Mouse (Mus musculus): ENCODE measurements at regions not wholly inside any gene's neighbourhood (a gene's known extent, or its start where the extent isn't known, plus 50 kb on each side); places are given as distances from the start of the nearest gene placed in this dataset.

DNA sequence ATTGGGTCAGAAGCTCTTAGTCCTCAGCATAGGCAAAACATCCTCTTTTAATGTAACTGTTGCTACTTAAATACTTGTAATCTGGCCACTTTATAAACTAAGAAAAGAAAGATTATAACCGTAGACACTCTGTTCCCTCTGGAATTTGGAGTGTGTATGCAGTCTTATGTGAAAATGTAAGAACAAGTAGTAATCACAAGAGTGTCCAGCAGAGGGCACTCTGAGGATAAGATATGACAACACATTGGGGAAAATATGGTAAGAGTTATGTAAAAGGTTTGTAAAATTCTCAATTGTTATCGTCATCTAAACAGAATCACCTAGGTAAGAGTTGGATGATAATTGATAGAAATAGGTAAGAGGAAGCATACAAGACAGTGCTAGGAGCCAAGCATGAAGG lies 66.2 kb upstream of the Gm17332 start:
- TF ChIP-seq CTCF (conservative IDR thresholded peaks at IDR 0.05; ENCODE audit: low read length): peak; percentile 55
- no peak for TF ChIP-seq NANOG (IDR thresholded peaks at IDR 0.05; ENCODE audit: borderline replicate concordance, low read length)
